Mouse (Mus musculus) kidney, adult 18-20 months (tissue): ENCODE measurements at regions not wholly inside any gene's neighbourhood (a gene's known extent, or its start where the extent isn't known, plus 50 kb on each side); places are given as distances from the start of the nearest gene placed in this dataset.
"Not testable (repeated sequence)": the region's sequence is repeated elsewhere in the genome, so short reads cannot be mapped to it uniquely, and the experiment has no call there.

Source experiments
- DNase-seq: peaks from one replicate; pipeline ENCODE4 v3.0.0; 2021

DNA sequence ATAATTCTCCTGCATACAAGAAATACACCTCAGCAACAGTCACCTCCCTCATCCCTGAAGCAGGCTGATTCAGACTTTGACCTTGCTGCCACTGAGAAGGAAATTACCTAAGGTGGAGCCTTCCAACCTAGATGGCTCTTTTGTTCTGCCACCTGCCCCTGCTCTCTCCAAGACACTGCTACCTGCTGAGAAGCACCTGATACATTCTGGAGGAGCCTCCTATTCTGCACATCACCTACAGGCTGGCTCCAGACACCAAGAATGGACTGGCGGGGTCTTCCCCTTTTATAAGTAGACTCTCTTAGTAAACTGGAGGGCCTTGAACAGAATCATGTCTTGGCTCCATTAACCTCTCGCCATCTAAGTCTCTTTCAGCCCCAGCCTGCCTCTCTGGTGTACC, 1149.5 kb upstream of the 2610301B20Rik start:
- DNase-seq: not testable (repeated sequence)

- no peak for DNase-seq
These were observed 1136.6 kb upstream of the 2610301B20Rik start for GRCm38 (mm10) chr4:9737691-9738090.

- DNase-seq: no peak
These were observed 1126.8 kb upstream of the 2610301B20Rik start for GRCm38 (mm10) chr4:9747411-9747938.

- no peak for DNase-seq
These were observed 1126.2 kb upstream of the 2610301B20Rik start for GRCm38 (mm10) chr4:9748110-9748509.

- no peak for DNase-seq
These were observed 1124.4 kb upstream of the 2610301B20Rik start for GRCm38 (mm10) chr4:9749877-9750276.

DNA sequence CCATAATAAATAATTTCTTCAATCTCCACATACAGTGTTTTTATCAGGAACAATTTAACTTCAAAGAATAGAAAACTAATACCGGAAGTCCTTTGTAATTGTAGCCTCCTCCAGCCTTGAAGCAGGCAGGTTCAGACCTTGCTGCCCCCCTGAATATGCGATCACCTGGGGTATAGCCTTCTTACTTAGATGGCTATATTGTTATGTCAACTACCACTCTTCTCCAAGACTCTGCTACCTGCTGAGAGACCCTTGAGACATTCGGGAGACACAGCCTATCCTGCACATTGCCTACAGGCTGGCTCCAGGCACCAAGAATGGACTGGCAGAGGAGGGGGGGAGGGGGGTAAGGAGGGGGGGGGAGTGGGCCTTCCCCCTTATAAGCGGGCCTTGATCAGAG, 1123.9 kb upstream of the 2610301B20Rik start:
- DNase-seq: no peak

DNA sequence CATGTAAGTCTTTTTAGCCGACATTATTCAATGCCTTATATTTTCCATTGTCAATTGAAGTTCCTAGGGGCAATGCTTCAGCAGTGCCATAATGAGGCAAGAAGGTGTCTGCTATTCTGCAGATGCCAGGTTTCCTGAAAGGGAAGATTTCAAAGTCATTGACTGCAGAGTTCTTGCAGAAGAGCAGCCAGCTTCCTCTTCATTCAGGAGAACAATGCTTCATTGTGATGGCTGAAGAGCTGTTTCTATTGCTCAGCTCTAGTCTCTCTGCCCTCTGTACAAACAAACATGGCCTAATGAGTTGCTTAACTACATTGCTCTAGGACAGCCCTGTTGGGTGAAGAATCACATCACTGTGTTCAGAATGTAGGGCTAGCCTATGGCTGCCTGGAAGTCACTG, 1111.0 kb upstream of the 2610301B20Rik start:
- DNase-seq: no peak

GRCm38 (mm10) chr4:9769633-9770205, 1104.6 kb upstream of the 2610301B20Rik start:
- DNase-seq: no peak

GRCm38 (mm10) chr4:9770372-9771102, 1103.8 kb upstream of the 2610301B20Rik start:
- DNase-seq: peak; percentile 80

DNA sequence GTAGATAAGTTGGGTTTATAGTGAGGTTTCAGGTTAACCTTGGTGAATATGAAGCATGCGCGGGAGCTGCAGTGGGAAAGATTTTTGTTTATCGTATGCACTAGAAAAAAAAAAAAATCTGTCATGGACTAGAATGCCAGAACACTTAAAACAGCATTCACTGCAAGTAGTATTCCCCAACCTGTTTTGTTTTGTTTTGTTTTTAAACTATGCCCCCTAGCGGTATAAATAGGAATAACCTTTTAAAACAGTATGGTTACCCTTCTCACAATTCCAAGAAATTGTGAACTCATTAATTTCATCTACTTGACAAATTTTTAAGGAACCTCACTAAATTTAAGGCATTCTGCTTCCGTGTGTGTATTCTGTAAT, 1103.2 kb upstream of the 2610301B20Rik start:
- no peak for DNase-seq

DNA sequence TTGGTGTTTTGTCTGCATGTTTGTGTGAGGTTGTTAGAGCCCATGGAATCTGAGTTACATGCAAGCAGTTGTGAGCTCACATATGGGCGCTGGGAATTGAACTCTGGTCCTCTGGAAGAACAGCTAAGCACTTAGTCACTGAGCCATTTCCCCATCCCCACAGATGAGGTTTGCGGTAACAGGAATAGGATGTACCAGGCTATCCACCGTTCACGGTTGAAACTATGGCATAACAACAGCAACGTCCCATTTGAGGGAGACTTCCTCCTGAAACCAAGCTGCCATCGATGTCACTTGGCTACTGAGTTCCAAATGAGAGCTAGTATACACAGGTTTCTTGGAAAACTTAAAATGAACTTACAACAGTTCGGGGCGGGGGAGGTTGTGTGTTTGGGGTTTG, 1095.9 kb upstream of the 2610301B20Rik start:
- no peak for DNase-seq

GRCm38 (mm10) chr4:9779594-9779993, 1094.7 kb upstream of the 2610301B20Rik start:
- no peak for DNase-seq

GRCm38 (mm10) chr4:9780179-9780578, 1094.1 kb upstream of the 2610301B20Rik start:
- DNase-seq: peak; percentile 76

DNA sequence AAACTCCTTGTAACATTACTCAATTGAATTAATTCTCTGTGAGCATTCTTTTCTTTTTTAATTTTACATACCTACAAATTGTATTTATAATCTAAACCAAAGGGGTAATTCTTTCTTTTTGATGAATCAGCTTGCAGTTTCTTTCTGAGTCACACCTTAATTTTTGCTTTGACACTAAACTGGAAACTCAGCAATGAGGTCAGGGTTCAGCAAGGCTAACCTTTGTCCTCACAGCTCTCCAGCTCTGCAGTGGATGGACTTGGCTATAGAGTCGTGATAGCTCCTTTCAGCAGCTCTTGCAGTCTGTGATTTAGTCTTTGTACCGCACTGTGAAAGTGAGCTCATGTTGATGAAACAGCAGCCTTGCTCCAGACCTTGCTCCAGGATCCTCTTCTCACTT, 1093.0 kb upstream of the 2610301B20Rik start:
- DNase-seq: peak; percentile 38

DNA sequence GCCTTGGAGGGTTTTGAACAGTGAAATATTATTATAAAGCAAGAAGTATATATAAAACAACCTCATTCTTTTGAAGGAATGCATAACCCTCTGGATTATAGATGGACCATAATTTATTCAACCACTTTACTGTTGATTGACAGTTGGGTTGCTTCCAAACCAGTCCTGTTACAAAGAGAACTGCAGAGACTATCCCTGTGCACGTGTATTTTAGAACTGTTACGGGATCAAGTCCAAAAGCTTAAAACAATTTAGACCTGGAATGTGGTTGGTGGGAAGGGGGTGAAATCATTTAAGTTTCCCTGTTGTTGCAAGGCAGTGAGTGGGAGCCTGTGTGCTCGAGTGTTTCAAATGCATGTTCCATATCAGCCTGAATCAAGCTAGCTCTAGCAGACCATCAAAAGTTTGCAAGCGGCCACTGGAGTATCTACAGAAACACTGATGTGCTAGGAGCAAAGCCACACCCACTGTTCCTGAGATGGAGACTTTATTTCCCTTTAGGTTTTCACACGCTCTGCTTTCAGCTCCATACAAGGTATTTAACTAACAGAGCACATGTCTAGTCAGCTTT, 1086.4 kb upstream of the 2610301B20Rik start:
- no peak for DNase-seq

- no peak for DNase-seq
These were observed 1083.8 kb upstream of the 2610301B20Rik start for GRCm38 (mm10) chr4:9790478-9790877.
